Mouse (Mus musculus) CH12.LX (cell line): ENCODE data around the gene Prim2. TPM values are rescaled to one million over a fixed set of nuclear protein-coding genes. Genes with fewer than 3 reads are reported as not detected.
A peak's percentile ranks its signal among the peaks of the same experiment; 100 is the strongest.

Experiments used
- DNase-seq: peaks from one replicate; pipeline ENCODE4 v3.0.0-alpha.2; 2013; ENCODE audit errors: extremely low read depth
- H3K27ac ChIP-seq: 2 replicates; pipeline ENCODE4 v1.5.1; 2012; ENCODE audit warnings: low read depth, mild to moderate bottlenecking, control low read depth, moderate library complexity; ENCODE audit not compliant: insufficient read depth
- H3K27me3 ChIP-seq: replicated peaks from 2 replicates; pipeline ENCODE3; 2012; ENCODE audit warnings: inconsistent platforms
- H3K36me3 ChIP-seq, 2 experiments: replicated peaks in 1 of 2; 2 replicates each; pipeline versions ENCODE3 to v1.6.1; 2012; ENCODE audit warnings: inconsistent platforms in 1 of 2, low read length in 1 of 2, mild to moderate bottlenecking in 1 of 2, mixed read lengths in 1 of 2, moderate library complexity in 1 of 2; ENCODE audit not compliant: control insufficient read depth in 1 of 2, insufficient read depth in 1 of 2
- H3K4me1 ChIP-seq, 2 experiments: 2 replicates each; pipeline ENCODE4 v1.6.1; 2012; ENCODE audit warnings: inconsistent platforms in 1 of 2, moderate library complexity in 1 of 2; ENCODE audit not compliant: insufficient read depth in 2 of 2, control insufficient read depth in 1 of 2
- H3K4me2 ChIP-seq: 2 replicates; pipeline ENCODE4 v1.6.1; 2012; ENCODE audit warnings: low read depth, mild to moderate bottlenecking, control low read depth; ENCODE audit not compliant: poor library complexity, insufficient read depth, severe bottlenecking
- H3K4me3 ChIP-seq, 3 experiments: fragments of 150-350 bp in 1 of 3; sonication (generic) in 1 of 3; replicated peaks in 1 of 3; 2 replicates each; pipeline versions ENCODE3 to v1.5.1; 2011 to 2012; ENCODE audit warnings: low read depth in 2 of 3, low read length in 2 of 3, mild to moderate bottlenecking in 2 of 3, moderate library complexity in 2 of 3, control low read depth in 1 of 3, improper control_type of control experiment in 1 of 3, inconsistent platforms in 1 of 3, mixed read lengths in 1 of 3; ENCODE audit not compliant: poor library complexity in 1 of 3
- H3K79me2 ChIP-seq: replicated peaks from 2 replicates; pipeline ENCODE4 v1.6.1; 2012; ENCODE audit warnings: mild to moderate bottlenecking, moderate library complexity; ENCODE audit not compliant: control insufficient read depth, poor library complexity, insufficient read depth, severe bottlenecking; ENCODE audit errors: extremely low read depth
- H3K9ac ChIP-seq: 2 replicates; pipeline ENCODE4 v1.6.1; 2012; ENCODE audit warnings: low read depth, mild to moderate bottlenecking, control low read depth, moderate library complexity; ENCODE audit not compliant: insufficient read depth
- H3K9me3 ChIP-seq: replicated peaks from 2 replicates; pipeline ENCODE3; 2012; ENCODE audit warnings: low read length, inconsistent platforms, mixed read lengths
- BHLHE40 ChIP-seq: IDR thresholded peaks from 2 replicates; pipeline ENCODE4 v1.6.1; 2011; ENCODE audit warnings: mild to moderate bottlenecking, low read depth, low read length, improper control_type of control experiment
- ELF1 ChIP-seq: IDR thresholded peaks from 2 replicates; pipeline ENCODE4 v1.6.1; 2014; ENCODE audit warnings: low read depth, mild to moderate bottlenecking, inconsistent platforms, low read length, improper control_type of control experiment
- EP300 ChIP-seq: IDR thresholded peaks from 2 replicates; pipeline ENCODE4 v1.6.1; 2011; ENCODE audit warnings: low read length, improper control_type of control experiment
- ETS1 ChIP-seq: conservative IDR thresholded peaks from 2 replicates; pipeline ENCODE4 v1.6.1; 2012; ENCODE audit warnings: low read depth, mild to moderate bottlenecking, inconsistent platforms, low read length, improper control_type of control experiment, moderate library complexity
- GABPA ChIP-seq: IDR thresholded peaks from 2 replicates; pipeline ENCODE4 v1.6.1; 2012; ENCODE audit warnings: low read depth, low read length, improper control_type of control experiment, inconsistent platforms; ENCODE audit not compliant: insufficient replicate concordance
- IRF4 ChIP-seq: IDR thresholded peaks from 2 replicates; pipeline ENCODE4 v1.6.1; 2014; ENCODE audit warnings: low read depth, mild to moderate bottlenecking, inconsistent platforms, low read length, improper control_type of control experiment
- JUND ChIP-seq: conservative IDR thresholded peaks from 2 replicates; pipeline ENCODE4 v1.6.1; 2011; ENCODE audit warnings: low read depth, low read length, improper control_type of control experiment
- KAT2A ChIP-seq: IDR thresholded peaks from 2 replicates; pipeline ENCODE4 v1.6.1; 2012; ENCODE audit warnings: low read length, improper control_type of control experiment, inconsistent platforms; ENCODE audit not compliant: insufficient replicate concordance
- MEF2A ChIP-seq: IDR thresholded peaks from 2 replicates; pipeline ENCODE4 v1.6.1; 2014; ENCODE audit warnings: low read depth, mild to moderate bottlenecking, inconsistent platforms, low read length, improper control_type of control experiment, borderline replicate concordance
- MXI1 ChIP-seq: IDR thresholded peaks from 2 replicates; pipeline ENCODE4 v1.6.1; 2011; ENCODE audit warnings: mild to moderate bottlenecking, low read depth, low read length, improper control_type of control experiment
- MYC ChIP-seq: IDR thresholded peaks from 2 replicates; pipeline ENCODE4 v1.6.1; 2011; ENCODE audit warnings: low read depth, mild to moderate bottlenecking, improper control_type of control experiment, low read length
- NELFE ChIP-seq: IDR thresholded peaks from 2 replicates; pipeline ENCODE4 v1.6.1; 2011; ENCODE audit warnings: low read depth, low read length, improper control_type of control experiment
- POLR2A ChIP-seq: IDR thresholded peaks from 2 replicates; pipeline ENCODE4 v1.6.1; 2011; ENCODE audit warnings: low read depth, mild to moderate bottlenecking, improper control_type of control experiment, low read length
- POLR2AphosphoS2 ChIP-seq: IDR thresholded peaks from 2 replicates; pipeline ENCODE4 v1.6.1; 2011; ENCODE audit warnings: low read depth, low read length, improper control_type of control experiment
- TBP ChIP-seq: conservative IDR thresholded peaks from 2 replicates; pipeline ENCODE4 v1.6.1; 2011; ENCODE audit warnings: low read depth, low read length, improper control_type of control experiment
- TCF12 ChIP-seq: IDR thresholded peaks from 2 replicates; pipeline ENCODE4 v1.6.1; 2014; ENCODE audit warnings: low read depth, mild to moderate bottlenecking, inconsistent platforms, low read length, improper control_type of control experiment
- ZNF384 ChIP-seq: IDR thresholded peaks from 2 replicates; pipeline ENCODE4 v1.6.1; 2012; ENCODE audit warnings: low read depth, low read length, improper control_type of control experiment, inconsistent platforms
- dilution Hi-C: fragments of 300-500 bp; cut with MboI; formaldehyde crosslinking; loops from 2 replicates; pipeline ENCODE4 v1.14.3; 2020; ENCODE audit warnings: low sequenced_read_pairs; ENCODE audit not compliant: extremely low pct_unique_long_range_greater_than_20kb, extremely low pct_ligation_motif_present
- in situ Hi-C: fragments of 300-500 bp; cut with MboI; formaldehyde crosslinking; loops from 3 replicates; pipeline ENCODE4 v1.14.3; 2019; ENCODE audit warnings: low sequenced_read_pairs, low pct_ligation_motif_present, low pct_unique_long_range_greater_than_20kb, mixed read lengths
- polyA plus RNA-seq: library from polyadenylated mRNA; unstranded; fragments of >175 nt; gene quantifications from 2 replicates; pipeline ENCODE4 v1.2.1, GENCODE M21; 2012; ENCODE audit warnings: low read depth; ENCODE audit not compliant: insufficient read length
- total RNA-seq, 2 experiments: library from RNA; depleted of rRNA; stranded (reverse); fragments of 300-350 nt in 1 of 2; fragments of >200 nt in 1 of 2; gene quantifications; 2 replicates each; pipeline ENCODE4 v1.2.3; 2012 to 2014

The Prim2 gene
- total and polyA plus RNA-seq, 3 experiments, result 41.3 to 72.6 (median 51.7) TPM

DNA sequence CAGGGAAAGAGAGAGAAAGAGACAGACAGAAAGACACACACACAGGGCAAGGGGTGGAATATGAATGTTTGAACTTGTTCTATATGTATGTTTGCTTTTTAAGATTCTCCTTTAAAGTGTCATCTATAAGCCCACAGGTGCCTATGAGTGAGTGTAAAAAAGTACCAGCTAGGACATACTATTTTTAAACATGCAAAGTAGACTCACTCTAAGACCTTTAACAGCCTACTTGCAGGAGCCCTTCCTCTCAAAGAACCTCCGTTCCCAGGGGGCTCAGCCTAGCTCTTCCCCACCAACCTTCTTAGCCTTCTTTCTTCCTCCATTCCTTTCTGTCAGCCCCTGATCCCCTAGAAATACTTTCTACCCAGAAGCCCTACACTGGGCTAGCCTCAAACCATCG, 73.7 kb downstream of the Prim2 start:
- H3K9ac ChIP-seq, result peak overlapping the region; percentile 31
- no peak for TF ChIP-seq ETS1
- peak; percentile 13; the same call in 1 of the 2 replicates for TF ChIP-seq TCF12
- TF ChIP-seq MXI1, result no peak
- no peak; the same call in 1 of the 2 replicates for TF ChIP-seq JUND
- peak; percentile 91 for TF ChIP-seq MEF2A
- peak; percentile 62 for TF ChIP-seq EP300
- TF ChIP-seq NELFE, result no peak
- TF ChIP-seq TBP, result no peak; the same call in 1 of the 2 replicates
- no peak for TF ChIP-seq ELF1
- TF ChIP-seq IRF4, result no peak
- no peak for TF ChIP-seq POLR2A
- TF ChIP-seq ZNF384, result 0 out of 2 replicates have a peak, but pooled peaks have one; percentile 28
- no peak for TF ChIP-seq BHLHE40
- TF ChIP-seq POLR2AphosphoS2, result no peak
- H3K4me2 ChIP-seq, result peak overlapping the region; percentile 53
- peaks cover 9% of the 10 kb centered on the region for H3K79me2 ChIP-seq
- dilution Hi-C loops (no loop called here), in situ Hi-C loops (no loop called here)
- H3K9me3 ChIP-seq, result peaks cover 14% of the 10 kb centered on the region
- peaks cover 3 to 20% of the 10 kb centered on the region in 2 experiments for H3K36me3 ChIP-seq
- H3K27ac ChIP-seq, result peak overlapping the region; percentile 81
- DNase-seq, result peak; percentile 66
- H3K27me3 ChIP-seq, result no peaks in the 10 kb centered on the region
- no peak overlapping the region for H3K4me3 ChIP-seq
- peaks cover 24 to 57% of the 10 kb centered on the region in 2 experiments for H3K4me1 ChIP-seq

DNA sequence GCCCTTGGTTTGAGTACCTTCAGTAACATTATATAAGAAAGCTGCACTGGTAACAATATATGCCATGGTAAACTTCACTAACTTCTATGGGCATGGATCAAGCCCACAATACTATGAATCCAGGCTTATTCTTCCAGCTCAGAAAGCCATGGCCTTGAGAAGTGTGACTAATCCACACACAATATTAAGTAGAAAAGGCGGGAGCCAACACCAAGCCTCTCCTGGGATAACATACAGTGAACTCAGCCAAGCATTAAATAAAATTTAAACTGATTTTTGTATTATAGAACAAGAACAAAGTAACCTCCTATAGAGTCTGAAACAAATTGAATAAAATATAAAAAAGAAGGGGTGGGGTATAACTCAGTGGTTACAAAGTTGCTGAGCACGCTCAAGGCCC, 74.6 kb downstream of the Prim2 start:
- Histone ChIP-seq H3K36me3 (peaks cover 3 to 28% of the 10 kb centered on the region in 2 experiments), H3K9me3 (peaks cover 14% of the 10 kb centered on the region), H3K4me3 (no peak overlapping the region), H3K9ac (no peak overlapping the region), H3K79me2 (peaks cover 9% of the 10 kb centered on the region), H3K4me1 (peaks cover 24 to 64% of the 10 kb centered on the region in 2 experiments), H3K4me2 (peak overlapping the region; percentile 53; the same call in 1 of the 2 replicates), H3K27me3 (no peaks in the 10 kb centered on the region), H3K27ac (no peak overlapping the region)
- no peak for DNase-seq
- dilution Hi-C loops, result no loop called here
- in situ Hi-C loops, result no loop called here
- TF ChIP-seq NELFE (no peak), KAT2A (no peak), IRF4 (no peak), MYC (no peak), GABPA (no peak), TBP (no peak)
- TF ChIP-seq, all 38 proteins: peak for 0
